Mouse (Mus musculus): ENCODE measurements around the gene Clcnka. TPM values are rescaled to one million over a fixed set of nuclear protein-coding genes. Genes with fewer than 3 reads are reported as not detected.
A peak's percentile ranks its signal among the peaks of the same experiment; 100 is the strongest.

The Clcnka gene
- total RNA-seq, 2 experiments from 2014 or later: not detected

GRCm38 (mm10) chr4:141421423-141421822 lies 22.9 kb upstream of the Clcnka start:
- DNase-seq: peak; percentile 44 to 49

GRCm38 (mm10) chr4:141420886-141421285 lies 22.4 kb upstream of the Clcnka start:
- no peak for DNase-seq

GRCm38 (mm10) chr4:141420192-141420829 lies 21.8 kb upstream of the Clcnka start, which contains the start of gene Hspb7:
TSS of gene Hspb7 (plus strand) at chr4:141420779.
- DNase-seq: no peak

GRCm38 (mm10) chr4:141419398-141420191 lies 21.1 kb upstream of the Clcnka start:
- DNase-seq: peak; percentile 56 to 57

DNA sequence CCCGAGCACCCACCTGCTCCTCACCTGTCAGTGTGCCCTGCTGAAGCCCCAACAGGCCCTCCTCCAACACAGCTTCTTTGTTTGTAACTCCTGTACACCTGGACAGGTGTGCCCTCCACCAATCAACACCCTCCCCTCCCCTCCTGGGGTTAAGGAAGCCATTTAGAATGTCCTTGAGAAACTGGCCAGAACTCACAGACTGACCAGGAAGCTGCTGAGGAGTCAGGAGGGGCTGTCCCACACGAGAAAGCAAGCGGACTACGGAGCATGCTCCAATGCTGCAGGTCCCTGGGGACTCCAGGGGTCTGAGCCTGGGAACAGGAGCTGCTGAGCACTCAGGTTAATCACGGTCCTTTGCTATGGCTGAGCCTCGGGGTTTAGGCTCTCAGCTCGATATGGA lies 17.4 kb upstream of the Clcnka start, which contains the start of gene Clcnkb:
Gene Clcnkb (minus strand): TSS at position 91 of the 400 bp plus-strand sequence.
- no peak for DNase-seq

GRCm38 (mm10) chr4:141411430-141411992 lies 13.0 kb upstream of the Clcnka start:
- no peak for DNase-seq

DNA sequence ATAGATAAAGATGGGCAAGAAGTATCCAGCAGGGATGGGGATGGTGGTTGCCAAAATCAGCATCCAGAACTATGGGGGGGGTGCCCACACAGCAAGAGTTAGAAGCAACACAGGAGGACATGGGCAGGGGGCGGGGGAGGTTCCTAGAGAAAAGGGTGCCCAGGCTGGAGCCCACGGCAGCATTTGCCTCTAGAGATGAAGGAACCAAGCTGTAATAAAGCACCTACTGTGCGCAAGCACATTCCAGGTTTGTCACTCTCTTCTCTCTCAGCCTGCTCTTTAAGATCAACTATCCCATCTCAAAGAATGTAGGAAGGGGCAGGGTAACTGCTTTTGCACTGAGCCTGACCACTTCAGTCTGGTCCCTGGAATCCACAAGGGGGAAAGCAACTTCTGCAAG lies 10.1 kb upstream of the Clcnka start:
- DNase-seq: no peak

- DNase-seq: peak; percentile 53 to 64
Measured at GRCm38 (mm10) chr4:141406516-141407299, 8.2 kb upstream of the Clcnka start.

GRCm38 (mm10) chr4:141405314-141405622 lies 6.7 kb upstream of the Clcnka start:
- no peak for DNase-seq

DNA sequence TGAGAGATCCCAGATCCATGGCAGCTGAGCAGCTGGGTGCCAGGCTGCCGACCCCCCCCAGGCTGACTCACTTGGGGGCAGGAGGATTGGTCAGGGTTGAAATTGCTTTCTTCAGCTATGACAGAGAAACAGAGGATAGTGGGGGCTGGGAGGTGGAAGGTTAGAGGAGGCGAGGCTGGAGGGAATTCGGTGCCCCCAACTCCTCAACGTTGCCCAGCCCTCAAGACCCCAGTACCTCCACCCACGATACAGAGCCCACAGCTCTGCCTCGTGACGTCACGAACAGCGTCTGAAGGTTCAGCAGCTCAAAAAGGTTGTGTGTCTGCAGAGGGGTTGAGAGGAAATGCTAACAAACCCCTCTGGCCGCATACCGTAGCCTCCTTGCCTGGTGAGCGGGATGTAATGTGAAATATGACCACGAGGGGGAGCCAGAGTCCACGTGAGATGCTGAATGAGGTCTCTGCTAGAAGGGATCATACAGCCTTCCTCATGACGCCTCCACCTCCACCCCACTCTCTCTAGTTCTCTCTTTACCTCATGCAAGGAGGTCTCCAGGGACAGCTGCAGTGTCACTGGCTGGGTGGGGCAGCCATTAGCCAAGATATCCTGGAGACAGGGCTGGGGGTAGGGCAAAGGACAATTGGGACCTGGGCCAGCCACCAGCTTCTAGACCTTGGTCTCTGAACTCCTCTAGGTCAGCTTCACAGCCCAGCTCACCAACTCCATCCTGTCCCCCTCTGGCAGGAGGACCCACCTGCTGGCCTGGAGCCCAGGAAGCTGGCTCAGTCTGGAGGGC lies 6.2 kb upstream of the Clcnka start:
- peak; percentile 86 to 87 for DNase-seq

DNA sequence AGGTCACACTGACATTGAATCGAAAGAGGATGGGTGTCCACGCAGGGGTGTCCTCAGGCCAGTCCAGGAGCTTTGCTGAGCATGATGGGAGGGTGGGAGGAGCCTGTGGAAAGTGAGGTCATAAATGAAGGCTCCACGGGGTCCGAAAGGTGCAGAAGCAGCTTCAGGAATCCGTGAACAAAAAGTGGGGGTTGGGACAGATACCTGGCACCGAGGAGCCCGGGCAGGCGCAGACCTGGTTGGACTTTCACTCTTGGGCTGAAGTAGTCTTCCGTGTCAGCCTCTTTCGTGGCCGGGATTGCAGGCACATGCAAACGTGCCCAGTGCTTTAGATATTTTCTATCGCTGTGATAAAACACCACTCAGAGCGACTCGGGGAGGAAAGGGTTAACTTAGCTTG lies 1.6 kb upstream of the Clcnka start:
- no peak for DNase-seq

- DNase-seq: no peak
Measured at GRCm38 (mm10) chr4:141397861-141398260, 663 bp downstream of the Clcnka start.

- DNase-seq: no peak
Measured at GRCm38 (mm10) chr4:141394751-141395150, 3.8 kb downstream of the Clcnka start.

- DNase-seq: no peak
Measured at GRCm38 (mm10) chr4:141391293-141391692, 7.2 kb downstream of the Clcnka start.

GRCm38 (mm10) chr4:141389366-141390150 lies 9.0 kb downstream of the Clcnka start:
- DNase-seq: no peak

DNA sequence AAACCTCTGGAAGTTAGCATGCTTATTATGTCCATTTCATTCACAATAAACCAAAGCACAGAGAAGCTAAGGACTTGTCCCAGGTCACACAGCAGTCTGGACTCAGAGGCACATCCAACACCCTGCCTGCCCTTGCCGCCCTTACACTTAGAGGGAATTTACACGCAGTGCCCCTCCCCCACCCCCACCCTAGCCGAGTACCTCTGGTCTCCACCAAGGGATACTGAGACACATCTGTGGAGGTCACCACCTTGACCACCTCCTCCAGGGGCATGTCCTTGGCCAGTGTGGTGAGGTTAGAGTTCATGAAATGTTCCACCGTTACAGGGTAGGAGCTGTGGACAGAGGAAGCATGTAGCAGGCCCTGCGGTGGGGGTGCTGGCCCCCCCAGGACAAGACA lies 10.6 kb downstream of the Clcnka start:
- no peak for DNase-seq

- DNase-seq: peak; percentile 79 to 82
Measured at GRCm38 (mm10) chr4:141387093-141387784, 11.3 kb downstream of the Clcnka start.

DNA sequence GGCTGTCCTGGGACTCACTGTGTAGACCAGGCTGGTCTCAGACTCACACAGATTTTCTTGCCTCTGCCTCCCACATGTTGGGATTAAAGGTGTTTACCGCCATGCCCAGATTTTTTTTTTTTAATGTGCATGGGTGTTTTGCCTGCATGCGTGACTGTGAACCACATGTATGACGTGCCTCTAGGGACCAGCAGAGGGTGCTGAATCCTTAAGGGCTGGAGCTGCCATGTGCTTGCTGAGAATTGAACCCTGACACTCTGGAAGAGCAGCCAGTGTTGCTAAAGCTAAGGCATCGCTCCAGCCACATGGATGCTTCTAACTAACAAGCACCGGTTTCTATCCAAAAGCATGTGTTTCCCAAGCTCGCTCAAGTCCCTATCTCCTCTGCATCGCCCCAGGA lies 12.4 kb downstream of the Clcnka start:
- no peak for DNase-seq

GRCm38 (mm10) chr4:141385275-141385674 lies 13.2 kb downstream of the Clcnka start:
- peak; percentile 59 to 69 for DNase-seq

DNA sequence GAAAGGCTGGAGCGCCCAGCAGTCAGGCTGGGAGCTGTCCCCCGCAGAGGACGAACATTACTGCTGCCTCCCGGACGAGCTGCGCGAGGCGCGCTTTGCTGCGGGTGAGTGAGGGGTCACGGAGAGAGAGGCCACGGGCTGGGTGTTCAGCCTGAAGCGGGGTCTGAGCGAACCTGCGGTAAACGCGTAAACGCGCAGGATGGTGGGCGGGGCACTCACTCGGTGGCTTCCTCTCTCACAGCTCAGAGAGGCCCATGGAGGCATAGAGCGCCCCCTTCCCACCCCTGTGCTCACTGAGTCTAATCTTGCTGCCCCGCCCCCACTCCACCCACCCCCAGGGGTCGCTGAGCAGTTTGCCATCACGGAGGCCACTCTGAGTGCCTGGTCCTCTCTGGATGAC lies 16.1 kb downstream of the Clcnka start:
- no peak for DNase-seq
